In genomic region chr3:42067036-42067435, GRCm38 (mm10) we compare ENCODE assay signal across 25 mouse cellular contexts.
DNase-seq lines count a peak whose midpoint lies in the region; ATAC-seq and TF ChIP-seq lines count a peak whose summit lies in the region.
"Had no signal": no experiment of that assay in that cellular context is flagged by ENCODE, and none has a peak within 500 bp of the region (broad histone marks: within the 10 kb centered on the region; RNA-seq: fewer than 3 reads in every experiment).

No protein-coding gene starts in this region.

- no peaks in the 10 kb centered on the region; the same call in 1 of the 2 replicates for H3K4me1 ChIP-seq in neural tube, embryonic 14.5 days (ENCODE audit: control insufficient read depth, insufficient read depth, low read length)
- H3K4me1 ChIP-seq in hindbrain, embryonic 14.5 days (replicated peaks; ENCODE audit: control insufficient read depth, insufficient read depth, low read length): no peaks in the 10 kb centered on the region
- H3K4me1 ChIP-seq: heart, embryonic 10.5 days; heart, embryonic 13.5 days had no signal

- ATAC-seq in neural tube, embryonic 14.5 days (ENCODE audit: low read depth): peak; percentile 35; the same call in 1 of the 2 replicates
- ATAC-seq in hindbrain, embryonic 14.5 days (ENCODE audit: low FRiP score): no peak
- ATAC-seq: CD4-positive, CD25-positive, alpha-beta regulatory T cell, adult 4 months; forebrain, embryonic 13.5 days; forebrain, embryonic 16.5 days; hindbrain, embryonic 16.5 days had no signal

- no peak overlapping the region for H3K4me2 ChIP-seq in neural tube, embryonic 14.5 days (ENCODE audit: low read depth, low read length)
- no peak overlapping the region for H3K4me2 ChIP-seq in hindbrain, embryonic 14.5 days (replicated peaks)
- H3K4me2 ChIP-seq: forebrain, embryonic 13.5 days; heart, embryonic 13.5 days; hindbrain, embryonic 12.5 days had no signal

- H3K27ac ChIP-seq in neural tube, embryonic 14.5 days (ENCODE audit: low read depth, low read length): no peak overlapping the region
- H3K27ac ChIP-seq in layer of hippocampus, adult 2 months: no peak overlapping the region
- H3K27ac ChIP-seq in hindbrain, embryonic 14.5 days: no peak overlapping the region
- H3K27ac ChIP-seq: forebrain, embryonic 13.5 days; heart, adult 2 months; heart, embryonic 10.5 days; heart, embryonic 13.5 days; hindbrain, embryonic 12.5 days had no signal

- H3K4me3 ChIP-seq in neural tube, embryonic 14.5 days (ENCODE audit: low read depth, low read length): no peak overlapping the region
- H3K4me3 ChIP-seq in layer of hippocampus, adult 2 months: no peak overlapping the region
- H3K4me3 ChIP-seq in hindbrain, embryonic 14.5 days (replicated peaks; ENCODE audit: low read length): no peak overlapping the region
- H3K4me3 ChIP-seq: forebrain, embryonic 10.5 days; forebrain, embryonic 13.5 days; heart, adult 2 months; heart, embryonic 10.5 days; heart, embryonic 13.5 days; hindbrain, embryonic 12.5 days had no signal

- no peaks in the 10 kb centered on the region for H3K36me3 ChIP-seq in neural tube, embryonic 14.5 days (ENCODE audit: control insufficient read depth, insufficient read depth, low read length)
- no peaks in the 10 kb centered on the region for H3K36me3 ChIP-seq in hindbrain, embryonic 14.5 days (replicated peaks; ENCODE audit: control insufficient read depth, insufficient read depth)
- H3K36me3 ChIP-seq: forebrain, embryonic 10.5 days; heart, embryonic 10.5 days; heart, embryonic 13.5 days; hindbrain, embryonic 12.5 days had no signal

- 73% methylated on average over 5 of the region's 5 CpGs for WGBS in neural tube, embryonic 14.5 days
- WGBS in hindbrain, embryonic 14.5 days: 85% methylated on average over 5 of the region's 5 CpGs

- no peak for DNase-seq in neural tube, embryonic 10.5 days (ENCODE audit: extremely low spot score, low spot score)
- peak; percentile 20 to 42 for DNase-seq in layer of hippocampus, adult 2 months (ENCODE audit: low spot score in 2 of 2)
- peak; percentile 9 for DNase-seq in layer of hippocampus, adult 9-10 months (ENCODE audit: low spot score)
- DNase-seq in telencephalon, adult 2 months (ENCODE audit: low read depth, low spot score): peak; percentile 18
- DNase-seq in thymus, postnatal 0 days (ENCODE audit: low spot score): no peak
- no peak for DNase-seq in hindbrain, embryonic 14.5 days (ENCODE audit: low spot score)
- DNase-seq: adrenal gland, adult 2 months; adrenal gland, postnatal 14 days; cerebellum, adult 11-12 months; cerebellum, adult 8-10 months; cerebellum, postnatal 10 days; cerebellum, postnatal 36 days; gastrocnemius, postnatal 10 days; gastrocnemius, postnatal 36 days; heart, adult 2 months; heart, postnatal 14 days had no signal

- H3K27me3 ChIP-seq in neural tube, embryonic 14.5 days (ENCODE audit: control insufficient read depth, insufficient read depth, low read length): no peaks in the 10 kb centered on the region
- no peaks in the 10 kb centered on the region for H3K27me3 ChIP-seq in hindbrain, embryonic 14.5 days (ENCODE audit: control insufficient read depth, insufficient read depth, low read length)
- H3K27me3 ChIP-seq: forebrain, embryonic 13.5 days; heart, embryonic 13.5 days; hindbrain, embryonic 12.5 days had no signal

- no peak for TF ChIP-seq CTCF in layer of hippocampus, adult 2 months (conservative IDR thresholded peaks at IDR 0.05)

- no peak overlapping the region for H3K9ac ChIP-seq in neural tube, embryonic 14.5 days (replicated peaks; ENCODE audit: low read depth, low read length)
- H3K9ac ChIP-seq in hindbrain, embryonic 14.5 days: no peak overlapping the region
- H3K9ac ChIP-seq: forebrain, embryonic 13.5 days; heart, embryonic 13.5 days; hindbrain, embryonic 12.5 days had no signal

- no peaks in the 10 kb centered on the region for H3K9me3 ChIP-seq in neural tube, embryonic 14.5 days (ENCODE audit: control insufficient read depth, low read length)
- no peaks in the 10 kb centered on the region for H3K9me3 ChIP-seq in hindbrain, embryonic 14.5 days (ENCODE audit: control insufficient read depth, low read length)
- H3K9me3 ChIP-seq: forebrain, embryonic 10.5 days; forebrain, embryonic 13.5 days; heart, embryonic 10.5 days; heart, embryonic 13.5 days; hindbrain, embryonic 12.5 days had no signal

Comparison
In these comparisons a context has a peak if more than half of its experiments do, and no peak if none do; other contexts are left out.
1. DNase-seq: peak in layer of hippocampus, adult 2 months (2 of 2), layer of hippocampus, adult 9-10 months (single experiment) and telencephalon, adult 2 months (single experiment); none in neural tube, embryonic 10.5 days (single experiment), thymus, postnatal 0 days (single experiment) and hindbrain, embryonic 14.5 days (single experiment).